Mouse (Mus musculus) hindbrain, embryonic 13.5 days (tissue): Measurements from ENCODE around the gene Ints13. TPM values are rescaled to one million over a fixed set of nuclear protein-coding genes. Genes with fewer than 3 reads are reported as not detected.

ENCODE experiments used
- ATAC-seq: fragments of 200-750 bp; cut with Nextera tagmentation; 2 replicates; pipeline ENCODE4 v1.8.0; 2017; ENCODE audit warnings: moderate TSS enrichment; ENCODE audit not compliant: low FRiP score
- H3K27ac ChIP-seq: fragments of 300-500 bp; sonication (generic); 2 replicates; pipeline ENCODE4 v1.5.1; 2015; ENCODE audit warnings: inconsistent platforms, mild to moderate bottlenecking, moderate library complexity
- H3K27me3 ChIP-seq: fragments of 300-500 bp; sonication (generic); 2 replicates; pipeline ENCODE4 v1.6.1; 2015; ENCODE audit warnings: mild to moderate bottlenecking, inconsistent platforms
- H3K36me3 ChIP-seq: fragments of 300-500 bp; sonication (generic); 2 replicates; pipeline ENCODE4 v1.6.1; 2015; ENCODE audit warnings: mild to moderate bottlenecking, inconsistent platforms
- H3K4me1 ChIP-seq: fragments of 300-500 bp; sonication (generic); replicated peaks from 2 replicates; pipeline ENCODE4 v1.6.1; 2015; ENCODE audit warnings: inconsistent platforms
- H3K4me2 ChIP-seq: fragments of 300-500 bp; sonication (generic); 2 replicates; pipeline ENCODE4 v1.6.1; 2015; ENCODE audit warnings: inconsistent platforms, mild to moderate bottlenecking, moderate library complexity
- H3K4me3 ChIP-seq: fragments of 300-500 bp; sonication (generic); 2 replicates; pipeline ENCODE4 v1.5.1; 2015; ENCODE audit warnings: mild to moderate bottlenecking, inconsistent platforms
- H3K9ac ChIP-seq: fragments of 300-500 bp; sonication (generic); 2 replicates; pipeline ENCODE4 v1.6.1; 2015; ENCODE audit warnings: mild to moderate bottlenecking, inconsistent platforms
- H3K9me3 ChIP-seq: fragments of 300-500 bp; sonication (generic); 2 replicates; pipeline ENCODE4 v1.6.1; 2016; ENCODE audit warnings: inconsistent platforms
- WGBS: fragments of 180-500 bp; shearing (Covaris S2); methylation state at CpG from one replicate; pipeline ENCODE4 v1.1.7; 2015; 5-methylcytosine and 5-hydroxymethylcytosine counted together
- polyA plus RNA-seq: library from polyadenylated mRNA; unstranded; fragments of >200 nt; fragmentation: Nextera tagmentation; extraction: Ambion mirVana; gene quantifications from 2 replicates; pipeline ENCODE4 v1.2.1, GENCODE M21; 2015

Gene Ints13
- polyA plus RNA-seq, 1 experiment from 2014 or later: 60.8 TPM

DNA sequence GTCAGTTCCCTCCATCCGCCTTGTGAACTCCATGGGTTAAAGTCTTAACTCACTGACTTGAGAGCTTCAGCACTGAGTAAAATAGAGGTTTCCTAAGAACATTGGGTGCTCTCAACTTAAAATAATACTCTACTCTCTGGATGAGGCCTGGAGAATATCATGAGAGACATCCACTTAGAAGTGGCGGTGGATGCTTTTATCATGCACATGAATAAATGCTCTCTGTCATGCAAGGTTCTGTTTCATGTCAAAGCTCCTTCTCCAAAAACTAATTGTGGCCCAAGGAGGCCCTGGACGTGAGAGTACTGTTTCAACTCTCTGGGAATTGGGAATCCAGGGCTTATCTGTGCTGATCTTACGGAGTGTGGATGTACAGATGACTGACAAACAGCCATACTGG lies 40.5 kb downstream of the Ints13 start:
- Histone ChIP-seq H3K36me3 (no peaks in the 10 kb centered on the region), H3K4me2 (no peak overlapping the region), H3K27ac (no peak overlapping the region), H3K9ac (no peak overlapping the region), H3K27me3 (no peaks in the 10 kb centered on the region), H3K4me1 (no peaks in the 10 kb centered on the region), H3K9me3 (no peaks in the 10 kb centered on the region), H3K4me3 (no peak overlapping the region)
- WGBS: 94% methylated on average over 4 of the region's 4 CpGs
- no peak for ATAC-seq

- H3K27ac ChIP-seq: no peak overlapping the region
- no peaks in the 10 kb centered on the region for H3K36me3 ChIP-seq
- WGBS: 97% methylated on average over 5 of the region's 5 CpGs
- H3K9me3 ChIP-seq: no peaks in the 10 kb centered on the region
- no peak overlapping the region for H3K4me3 ChIP-seq
- H3K4me1 ChIP-seq: no peaks in the 10 kb centered on the region
- no peak for ATAC-seq
- no peak overlapping the region for H3K4me2 ChIP-seq
- no peaks in the 10 kb centered on the region for H3K27me3 ChIP-seq
- no peak overlapping the region for H3K9ac ChIP-seq
Observed at GRCm38 (mm10) chr6:146535501-146535900, 42.1 kb downstream of the Ints13 start.

DNA sequence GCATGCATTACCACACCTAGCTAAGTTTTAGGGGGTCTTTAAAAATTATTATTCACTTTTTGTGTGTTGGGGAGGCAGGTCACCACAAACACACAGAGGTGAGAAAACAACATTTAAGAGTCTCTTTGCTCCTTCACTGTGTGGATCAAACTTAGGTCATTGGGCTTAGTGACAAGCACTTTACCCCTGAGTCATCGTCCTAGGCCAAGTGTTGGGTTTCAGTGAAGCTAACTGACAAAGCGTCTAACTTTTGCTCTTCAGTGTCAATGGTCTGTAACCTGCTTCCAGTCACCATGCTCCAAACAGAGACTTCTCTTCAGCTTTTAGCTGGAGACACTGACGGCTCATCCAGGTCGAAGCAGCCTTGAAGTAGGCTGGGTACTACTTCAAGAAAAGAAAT lies 44.5 kb downstream of the Ints13 start:
- H3K9ac ChIP-seq: no peak overlapping the region
- no peak overlapping the region for H3K4me3 ChIP-seq
- 91% methylated on average over 4 of the region's 4 CpGs for WGBS
- ATAC-seq: no peak
- no peaks in the 10 kb centered on the region for H3K9me3 ChIP-seq
- H3K27me3 ChIP-seq: no peaks in the 10 kb centered on the region
- no peak overlapping the region for H3K27ac ChIP-seq
- no peaks in the 10 kb centered on the region for H3K4me1 ChIP-seq
- H3K4me2 ChIP-seq: no peak overlapping the region
- H3K36me3 ChIP-seq: no peaks in the 10 kb centered on the region

DNA sequence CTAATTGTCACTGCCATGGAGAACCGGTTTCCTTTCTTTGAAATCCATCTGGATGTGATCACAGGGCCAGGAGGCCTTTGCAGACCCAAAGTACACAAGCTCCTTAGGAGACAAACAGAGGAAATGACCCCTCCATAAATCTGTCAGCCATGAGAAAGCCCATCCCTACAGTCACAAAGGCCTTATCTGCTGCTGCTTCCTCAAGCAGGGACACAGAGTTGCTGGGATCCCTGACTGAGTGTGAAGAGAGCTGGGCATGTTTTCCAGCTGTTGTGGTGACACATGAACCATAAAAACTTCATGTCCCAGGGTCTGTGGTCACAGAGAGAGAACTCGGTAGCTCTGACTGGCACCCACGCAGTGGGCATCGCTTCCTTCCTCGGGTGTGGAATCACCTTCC lies 46.9 kb downstream of the Ints13 start:
- no peak for ATAC-seq
- Histone ChIP-seq H3K27ac (no peak overlapping the region), H3K36me3 (no peaks in the 10 kb centered on the region), H3K4me3 (no peak overlapping the region), H3K9ac (no peak overlapping the region), H3K9me3 (no peaks in the 10 kb centered on the region), H3K4me2 (no peak overlapping the region), H3K27me3 (no peaks in the 10 kb centered on the region), H3K4me1 (no peaks in the 10 kb centered on the region)
- whole genome bisulfite sequencing: 68% methylated on average over 5 of the region's 5 CpGs

GRCm38 (mm10) chr6:146530363-146530762 lies 47.3 kb downstream of the Ints13 start:
- Histone ChIP-seq H3K9ac (no peak overlapping the region), H3K27ac (no peak overlapping the region), H3K4me3 (no peak overlapping the region), H3K4me2 (no peak overlapping the region), H3K27me3 (no peaks in the 10 kb centered on the region), H3K9me3 (no peaks in the 10 kb centered on the region), H3K4me1 (no peaks in the 10 kb centered on the region), H3K36me3 (no peaks in the 10 kb centered on the region)
- 78% methylated on average over 7 of the region's 7 CpGs for WGBS
- ATAC-seq: no peak

DNA sequence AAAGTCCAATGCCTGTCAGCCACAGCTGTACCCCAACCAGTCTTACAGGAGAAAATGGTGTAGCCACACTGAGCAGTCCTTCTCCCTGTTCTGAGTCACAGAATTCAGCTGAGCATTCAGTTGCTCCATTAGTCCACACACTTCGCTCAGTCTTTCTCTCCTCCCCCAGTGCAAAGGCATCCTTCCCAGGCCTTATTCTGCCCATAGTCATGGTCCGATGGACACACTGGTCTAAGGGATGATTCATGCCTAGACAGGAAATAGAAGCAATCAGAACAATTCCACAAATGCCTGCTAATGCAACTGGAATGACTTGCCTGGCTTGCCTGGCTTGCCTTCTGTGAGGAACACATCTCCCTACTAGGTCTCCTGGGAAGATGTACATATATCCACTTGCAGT lies 50.1 kb downstream of the Ints13 start:
- no peak overlapping the region for H3K4me2 ChIP-seq
- no peak overlapping the region for H3K4me3 ChIP-seq
- H3K27me3 ChIP-seq: no peaks in the 10 kb centered on the region
- no peak overlapping the region for H3K27ac ChIP-seq
- no peak overlapping the region for H3K9ac ChIP-seq
- H3K9me3 ChIP-seq: no peaks in the 10 kb centered on the region
- ATAC-seq: no peak
- no peaks in the 10 kb centered on the region for H3K36me3 ChIP-seq
- no peaks in the 10 kb centered on the region for H3K4me1 ChIP-seq
- 87% methylated on average over 2 of the region's 2 CpGs for WGBS

DNA sequence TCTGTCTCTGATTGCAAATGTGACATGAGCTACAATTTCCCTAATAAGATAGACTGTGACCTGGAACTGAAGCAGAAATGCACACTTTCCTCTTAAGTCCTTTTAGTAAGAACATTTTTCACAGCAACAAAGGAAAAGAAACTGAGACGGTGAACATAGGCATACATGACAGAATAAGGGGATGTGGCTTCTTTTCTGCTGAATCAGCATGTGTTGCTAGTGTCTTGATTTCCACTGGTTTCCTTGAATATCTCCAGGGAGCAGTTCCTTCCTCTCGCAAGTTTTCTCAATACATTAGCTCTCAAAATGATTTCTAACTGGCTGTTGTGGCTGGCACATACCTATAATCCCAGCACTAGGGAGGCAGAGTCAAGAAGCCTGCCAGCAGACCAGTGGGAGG lies 52.1 kb downstream of the Ints13 start:
- no peaks in the 10 kb centered on the region for H3K4me1 ChIP-seq
- no peak for ATAC-seq
- WGBS: 83% methylated on average over 2 of the region's 2 CpGs

DNA sequence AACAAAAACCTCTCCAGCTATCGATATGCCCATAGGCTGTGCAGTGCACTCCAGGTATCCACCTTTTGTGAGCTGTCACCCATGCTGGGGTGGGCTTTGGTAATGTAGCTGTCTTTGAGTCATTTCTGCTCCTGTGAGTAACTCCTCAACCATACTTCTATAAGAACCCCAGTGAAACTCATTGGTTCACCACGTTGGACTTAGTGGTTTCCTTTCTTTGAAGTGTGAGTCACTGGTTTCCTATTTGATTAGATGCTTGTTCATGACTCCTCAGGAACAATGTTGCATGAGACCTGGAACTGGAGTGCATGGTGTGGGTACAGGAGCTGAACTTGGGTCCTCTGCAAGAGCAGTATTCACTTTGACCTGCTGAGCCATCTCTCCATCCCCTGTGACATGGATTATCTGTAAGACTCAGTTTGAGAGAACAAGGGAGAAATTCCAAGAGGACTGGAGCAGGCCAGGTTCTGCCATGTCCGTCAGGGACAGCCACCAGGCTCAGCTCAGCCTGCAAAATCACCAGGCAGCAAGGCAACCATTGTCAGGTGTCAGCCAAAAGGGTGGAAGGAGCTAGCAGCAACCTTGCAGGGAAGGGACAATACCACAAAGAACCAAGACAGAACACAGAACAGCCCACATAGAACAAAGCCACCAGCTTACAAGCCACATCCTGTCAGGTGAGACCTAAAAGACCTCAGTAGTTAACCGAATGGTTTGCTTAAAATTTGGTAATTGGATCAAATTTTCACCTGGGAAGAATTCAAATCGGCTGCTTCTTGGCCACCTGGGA lies 56.0 kb downstream of the Ints13 start:
- Histone ChIP-seq H3K27ac (no peak overlapping the region), H3K9ac (no peak overlapping the region), H3K4me1 (no peaks in the 10 kb centered on the region), H3K9me3 (no peaks in the 10 kb centered on the region), H3K4me3 (no peak overlapping the region), H3K27me3 (no peaks in the 10 kb centered on the region), H3K36me3 (no peaks in the 10 kb centered on the region), H3K4me2 (no peak overlapping the region)
- WGBS: 83% methylated on average over 5 of the region's 5 CpGs
- no peak for ATAC-seq

More for the DNA sequence above, 52.1 kb downstream of the Ints13 start:
- H3K4me3 ChIP-seq: no peak overlapping the region
- no peak overlapping the region for H3K27ac ChIP-seq
- H3K36me3 ChIP-seq: no peaks in the 10 kb centered on the region
- H3K9ac ChIP-seq: no peak overlapping the region
- H3K4me2 ChIP-seq: no peak overlapping the region
- no peaks in the 10 kb centered on the region for H3K27me3 ChIP-seq
- H3K9me3 ChIP-seq: no peaks in the 10 kb centered on the region

- no peaks in the 10 kb centered on the region for H3K36me3 ChIP-seq
- H3K27ac ChIP-seq: no peak overlapping the region
- H3K9ac ChIP-seq: no peak overlapping the region
- no peak overlapping the region for H3K4me3 ChIP-seq
- H3K9me3 ChIP-seq: no peaks in the 10 kb centered on the region
- WGBS: 67% methylated on average over 2 of the region's 2 CpGs
- no peak for ATAC-seq
- no peak overlapping the region for H3K4me2 ChIP-seq
- no peaks in the 10 kb centered on the region for H3K27me3 ChIP-seq
- no peaks in the 10 kb centered on the region for H3K4me1 ChIP-seq
Observed at GRCm38 (mm10) chr6:146519019-146519418, 58.6 kb downstream of the Ints13 start.

GRCm38 (mm10) chr6:146515936-146516335 lies 61.7 kb downstream of the Ints13 start:
- no peak for ATAC-seq
- H3K4me2 ChIP-seq: no peak overlapping the region
- no peaks in the 10 kb centered on the region for H3K36me3 ChIP-seq
- H3K27ac ChIP-seq: no peak overlapping the region
- no peak overlapping the region for H3K4me3 ChIP-seq
- no peak overlapping the region for H3K9ac ChIP-seq
- 83% methylated on average over 6 of the region's 6 CpGs for WGBS
- no peaks in the 10 kb centered on the region for H3K4me1 ChIP-seq
- H3K9me3 ChIP-seq: no peaks in the 10 kb centered on the region
- H3K27me3 ChIP-seq: no peaks in the 10 kb centered on the region

- H3K27me3 ChIP-seq: no peaks in the 10 kb centered on the region
- no peak overlapping the region for H3K9ac ChIP-seq
- H3K4me2 ChIP-seq: no peak overlapping the region
- no peak overlapping the region for H3K27ac ChIP-seq
- no peak for ATAC-seq
- H3K36me3 ChIP-seq: no peaks in the 10 kb centered on the region
- no peak overlapping the region for H3K4me3 ChIP-seq
- H3K4me1 ChIP-seq: no peaks in the 10 kb centered on the region
- 57% methylated on average over 7 of the region's 7 CpGs for WGBS
- no peaks in the 10 kb centered on the region for H3K9me3 ChIP-seq
Observed at GRCm38 (mm10) chr6:146514531-146514948, 63.1 kb downstream of the Ints13 start.

DNA sequence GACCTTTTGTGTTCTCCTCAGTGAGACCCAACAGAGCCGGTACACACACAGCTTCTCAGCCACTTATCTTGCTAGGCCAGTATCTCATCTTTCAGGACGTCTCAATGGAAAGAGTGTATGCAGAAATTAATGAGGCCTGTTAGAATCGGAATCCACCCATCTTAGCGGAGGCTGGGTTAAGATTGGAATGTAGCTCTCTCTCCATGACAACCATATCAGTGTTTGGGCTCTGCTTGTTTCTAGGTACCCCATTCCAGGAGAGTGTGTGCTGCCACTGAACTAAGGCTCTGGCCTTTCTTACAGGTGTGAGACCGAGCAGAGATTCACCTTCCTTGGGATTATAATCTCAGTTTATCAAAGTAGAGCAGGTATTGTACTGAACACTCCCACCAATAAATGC lies 63.7 kb downstream of the Ints13 start:
- H3K36me3 ChIP-seq: no peaks in the 10 kb centered on the region
- no peak overlapping the region for H3K4me2 ChIP-seq
- H3K27me3 ChIP-seq: no peaks in the 10 kb centered on the region
- H3K4me3 ChIP-seq: no peak overlapping the region
- no peaks in the 10 kb centered on the region for H3K9me3 ChIP-seq
- ATAC-seq: no peak
- no peaks in the 10 kb centered on the region for H3K4me1 ChIP-seq
- no peak overlapping the region for H3K9ac ChIP-seq
- 63% methylated on average over 5 of the region's 5 CpGs for WGBS
- no peak overlapping the region for H3K27ac ChIP-seq

DNA sequence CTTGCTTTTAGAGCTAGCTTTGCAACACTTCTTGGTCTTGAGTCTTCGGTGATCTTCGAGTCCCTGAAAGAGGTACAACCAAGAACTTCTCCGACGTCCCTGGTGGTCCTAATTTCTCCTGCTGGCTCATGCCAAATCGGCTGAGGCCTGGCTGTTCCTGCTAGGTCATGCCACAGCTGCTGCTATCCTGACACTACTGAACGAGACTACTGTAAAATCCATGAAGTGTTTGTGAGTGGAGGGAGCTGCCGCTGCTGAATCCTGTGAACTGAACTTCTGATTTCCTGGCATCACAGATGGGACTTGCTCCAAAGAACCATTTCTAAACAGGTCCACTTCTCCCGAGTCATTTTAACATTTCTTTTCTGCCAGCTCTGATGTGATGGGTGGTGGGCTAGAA lies 64.3 kb downstream of the Ints13 start:
- no peak overlapping the region for H3K27ac ChIP-seq
- H3K27me3 ChIP-seq: no peaks in the 10 kb centered on the region
- H3K9ac ChIP-seq: no peak overlapping the region
- no peaks in the 10 kb centered on the region for H3K36me3 ChIP-seq
- no peaks in the 10 kb centered on the region for H3K9me3 ChIP-seq
- ATAC-seq: no peak
- H3K4me1 ChIP-seq: no peaks in the 10 kb centered on the region
- H3K4me2 ChIP-seq: no peak overlapping the region
- WGBS: 94% methylated on average over 8 of the region's 8 CpGs
- no peak overlapping the region for H3K4me3 ChIP-seq
